Mouse (Mus musculus) ES-E14 (cell line): ENCODE results near the gene Atp1b2.

ENCODE experiments used
- CHD2 ChIP-seq: IDR thresholded peaks from 2 replicates; pipeline ENCODE4 v1.6.1; 2014; ENCODE audit warnings: mild to moderate bottlenecking, low read depth, low read length, inconsistent platforms
- HCFC1 ChIP-seq: IDR thresholded peaks from 2 replicates; pipeline ENCODE4 v1.6.1; 2012; ENCODE audit warnings: low read length, inconsistent platforms, borderline replicate concordance; ENCODE audit not compliant: insufficient read depth
- ZC3H11A ChIP-seq: IDR thresholded peaks from 2 replicates; pipeline ENCODE4 v1.6.1; 2012; ENCODE audit warnings: low read depth, mild to moderate bottlenecking, inconsistent platforms, low read length, borderline replicate concordance
- ZNF384 ChIP-seq: IDR thresholded peaks from 2 replicates; pipeline ENCODE4 v1.6.1; 2012; ENCODE audit warnings: low read depth, low read length, inconsistent platforms

GRCm38 (mm10) chr11:69617805-69618204 is 12.1 kb upstream of the Atp1b2 start, which contains the start of gene Shbg:
- no peak for TF ChIP-seq ZNF384
- no peak for TF ChIP-seq HCFC1
- no peak for TF ChIP-seq ZC3H11A
- TF ChIP-seq CHD2 = no peak
